Mouse (Mus musculus) small intestine, adult 2 months (tissue): Measurements from ENCODE around the gene Grm8. TPM values are rescaled to one million over a fixed set of nuclear protein-coding genes. Genes with fewer than 3 reads are reported as not detected.

ENCODE experiments used
- H3K27ac ChIP-seq: fragments of 200-500 bp; 2 replicates; pipeline ENCODE4 v1.5.1; 2012; ENCODE audit warnings: low read depth, low read length, control low read depth, inconsistent platforms; ENCODE audit not compliant: insufficient read depth
- H3K27me3 ChIP-seq: fragments of 200-500 bp; 2 replicates; pipeline ENCODE4 v1.6.1; 2012; ENCODE audit warnings: mild to moderate bottlenecking, moderate library complexity, low read length, inconsistent platforms; ENCODE audit not compliant: control insufficient read depth, insufficient read depth
- H3K36me3 ChIP-seq: fragments of 200-500 bp; 2 replicates; pipeline ENCODE4 v1.6.1; 2012; ENCODE audit warnings: mild to moderate bottlenecking, low read length, control low read depth, inconsistent platforms; ENCODE audit not compliant: control insufficient read depth, insufficient read depth
- H3K4me1 ChIP-seq: fragments of 200-500 bp; 2 replicates; pipeline ENCODE4 v1.6.1; 2012; ENCODE audit warnings: low read length, inconsistent platforms, mixed read lengths; ENCODE audit not compliant: control insufficient read depth, insufficient read depth, insufficient read length
- H3K4me3 ChIP-seq: fragments of 200-500 bp; 2 replicates; pipeline ENCODE4 v1.5.1; 2012; ENCODE audit warnings: low read depth, mild to moderate bottlenecking, control low read depth, inconsistent platforms, low read length, moderate library complexity
- CTCF ChIP-seq: fragments of 200-500 bp; IDR thresholded peaks from 2 replicates; pipeline ENCODE4 v1.5.1; 2012; ENCODE audit warnings: low read depth, mild to moderate bottlenecking, control low read depth, inconsistent platforms, low read length, moderate library complexity, mixed read lengths; ENCODE audit not compliant: insufficient replicate concordance, insufficient read length; ENCODE audit errors: extremely low read depth
- POLR2A ChIP-seq: fragments of 200-500 bp; IDR thresholded peaks from 2 replicates; pipeline ENCODE4 v1.6.1; 2012; ENCODE audit warnings: low read depth, mild to moderate bottlenecking, control low read depth, inconsistent platforms, low read length, moderate library complexity
- WGBS: fragments of 180-500 bp; shearing (Covaris S2); methylation state at CpG from one replicate; pipeline ENCODE4 v1.1.7; 2018; 5-methylcytosine and 5-hydroxymethylcytosine counted together
- polyA plus RNA-seq: library from polyadenylated mRNA; depleted of rRNA; stranded (reverse); fragments of >200 nt; gene quantifications from 2 replicates; pipeline ENCODE4 v1.2.3, GENCODE M21; 2012

The Grm8 gene
- polyA plus RNA-seq, 1 experiment: 0.08 TPM

- Histone ChIP-seq H3K27me3 (no peaks in the 10 kb centered on the region), H3K4me3 (no peak overlapping the region), H3K4me1 (no peaks in the 10 kb centered on the region), H3K36me3 (no peaks in the 10 kb centered on the region), H3K27ac (no peak overlapping the region)
- WGBS: 66% methylated on average over 3 of the region's 3 CpGs
- TF ChIP-seq POLR2A: no peak
- TF ChIP-seq CTCF: no peak
These were observed 35.0 kb downstream of the Grm8 start for GRCm38 (mm10) chr6:28100001-28100400.

GRCm38 (mm10) chr6:28092511-28092910 lies 42.5 kb downstream of the Grm8 start:
- TF ChIP-seq CTCF: no peak
- no peak for TF ChIP-seq POLR2A

GRCm38 (mm10) chr6:28091836-28092235 lies 43.1 kb downstream of the Grm8 start:
- 81% methylated on average over 3 of the region's 3 CpGs for WGBS
- Histone ChIP-seq H3K36me3 (no peaks in the 10 kb centered on the region), H3K27ac (no peak overlapping the region), H3K4me3 (no peak overlapping the region), H3K27me3 (no peaks in the 10 kb centered on the region), H3K4me1 (no peaks in the 10 kb centered on the region)
- no peak for TF ChIP-seq POLR2A
- no peak for TF ChIP-seq CTCF

More at GRCm38 (mm10) chr6:28092511-28092910, 42.5 kb downstream of the Grm8 start:
- Histone ChIP-seq H3K4me1 (no peaks in the 10 kb centered on the region), H3K36me3 (no peaks in the 10 kb centered on the region), H3K27ac (no peak overlapping the region), H3K4me3 (no peak overlapping the region), H3K27me3 (no peaks in the 10 kb centered on the region)
- 87% methylated on average over 6 of the region's 6 CpGs for WGBS

GRCm38 (mm10) chr6:28090981-28091380 lies 44.0 kb downstream of the Grm8 start:
- H3K4me1 ChIP-seq: no peaks in the 10 kb centered on the region
- no peak overlapping the region for H3K27ac ChIP-seq
- TF ChIP-seq CTCF: no peak
- no peak for TF ChIP-seq POLR2A
- H3K36me3 ChIP-seq: no peaks in the 10 kb centered on the region
- H3K4me3 ChIP-seq: no peak overlapping the region
- H3K27me3 ChIP-seq: no peaks in the 10 kb centered on the region

- H3K27me3 ChIP-seq: no peaks in the 10 kb centered on the region
- H3K36me3 ChIP-seq: no peaks in the 10 kb centered on the region
- no peak overlapping the region for H3K27ac ChIP-seq
- H3K4me3 ChIP-seq: no peak overlapping the region
- H3K4me1 ChIP-seq: no peaks in the 10 kb centered on the region
- WGBS: 82% methylated on average over 3 of the region's 3 CpGs
- TF ChIP-seq CTCF: no peak
- TF ChIP-seq POLR2A: no peak
These were observed 59.4 kb downstream of the Grm8 start for GRCm38 (mm10) chr6:28075534-28075933.

- H3K27ac ChIP-seq: no peak overlapping the region
- 53% methylated on average over 3 of the region's 3 CpGs for WGBS
- H3K4me1 ChIP-seq: no peaks in the 10 kb centered on the region
- no peaks in the 10 kb centered on the region for H3K27me3 ChIP-seq
- H3K36me3 ChIP-seq: no peaks in the 10 kb centered on the region
- TF ChIP-seq CTCF: no peak
- no peak overlapping the region for H3K4me3 ChIP-seq
These were observed 60.5 kb downstream of the Grm8 start for GRCm38 (mm10) chr6:28074470-28074869.

GRCm38 (mm10) chr6:28051966-28052365 lies 83.0 kb downstream of the Grm8 start:
- H3K4me3 ChIP-seq: no peak overlapping the region
- 65% methylated on average over 2 of the region's 2 CpGs for WGBS
- no peak for TF ChIP-seq CTCF
- TF ChIP-seq POLR2A: no peak
- no peaks in the 10 kb centered on the region for H3K4me1 ChIP-seq
- H3K36me3 ChIP-seq: no peaks in the 10 kb centered on the region
- H3K27ac ChIP-seq: no peak overlapping the region
- no peaks in the 10 kb centered on the region for H3K27me3 ChIP-seq

GRCm38 (mm10) chr6:28042339-28042738 lies 92.6 kb downstream of the Grm8 start:
- H3K27ac ChIP-seq: no peak overlapping the region
- no peaks in the 10 kb centered on the region for H3K27me3 ChIP-seq
- WGBS: 81% methylated on average over 3 of the region's 3 CpGs
- no peak overlapping the region for H3K4me3 ChIP-seq
- TF ChIP-seq CTCF (no peak), POLR2A (no peak)
- H3K36me3 ChIP-seq: no peaks in the 10 kb centered on the region
- H3K4me1 ChIP-seq: no peaks in the 10 kb centered on the region
